Mouse (Mus musculus) forebrain, embryonic 15.5 days (tissue): ENCODE data around the gene B3gnt3. TPM values are rescaled to one million over a fixed set of nuclear protein-coding genes. Genes with fewer than 3 reads are reported as not detected.
A peak's percentile ranks its signal among the peaks of the same experiment; 100 is the strongest.
"Not testable (repeated sequence)": the region's sequence is repeated elsewhere in the genome, so short reads cannot be mapped to it uniquely, and the experiment has no call there.

Experiments used
- ATAC-seq: fragments of 200-750 bp; cut with Nextera tagmentation; replicated peaks from 2 replicates; pipeline ENCODE4 v1.8.0; 2017; ENCODE audit warnings: mild to moderate bottlenecking, moderate TSS enrichment, moderate library complexity
- H3K27ac ChIP-seq: fragments of 300-500 bp; sonication (generic); replicated peaks from 2 replicates; pipeline ENCODE4 v1.5.1; 2015; ENCODE audit warnings: mild to moderate bottlenecking, inconsistent platforms
- H3K27me3 ChIP-seq: fragments of 300-500 bp; sonication (generic); 2 replicates; pipeline ENCODE4 v1.6.1; 2015; ENCODE audit warnings: inconsistent platforms
- H3K36me3 ChIP-seq: fragments of 300-500 bp; sonication (generic); 2 replicates; pipeline ENCODE4 v1.6.1; 2015; ENCODE audit warnings: mild to moderate bottlenecking, inconsistent platforms
- H3K4me1 ChIP-seq: fragments of 300-500 bp; sonication (generic); 2 replicates; pipeline ENCODE4 v1.6.1; 2015; ENCODE audit warnings: inconsistent platforms
- H3K4me2 ChIP-seq: fragments of 300-500 bp; sonication (generic); replicated peaks from 2 replicates; pipeline ENCODE4 v1.6.1; 2015; ENCODE audit warnings: mild to moderate bottlenecking, inconsistent platforms
- H3K4me3 ChIP-seq: fragments of 300-500 bp; sonication (generic); 2 replicates; pipeline ENCODE4 v1.5.1; 2015; ENCODE audit warnings: mild to moderate bottlenecking, inconsistent platforms
- H3K9ac ChIP-seq: fragments of 300-500 bp; sonication (generic); replicated peaks from 2 replicates; pipeline ENCODE4 v1.6.1; 2015; ENCODE audit warnings: mild to moderate bottlenecking, inconsistent platforms
- H3K9me3 ChIP-seq: fragments of 300-500 bp; sonication (generic); 2 replicates; pipeline ENCODE4 v1.6.1; 2016; ENCODE audit warnings: inconsistent platforms
- WGBS: fragments of 180-500 bp; shearing (Covaris S2); methylation state at CpG from one replicate; pipeline ENCODE4 v1.1.7; 2015; ENCODE audit warnings: mixed read lengths; 5-methylcytosine and 5-hydroxymethylcytosine counted together
- polyA plus RNA-seq: library from polyadenylated mRNA; unstranded; fragments of >200 nt; fragmentation: Nextera tagmentation; extraction: Ambion mirVana; gene quantifications from 2 replicates; pipeline ENCODE4 v1.2.1, GENCODE M21; 2015

Gene B3gnt3
- polyA plus RNA-seq, 1 experiment from 2014 or later: 0.46 TPM

- no peak overlapping the region for H3K9ac ChIP-seq
- peak overlapping the region; percentile 26; the same call in 1 of the 2 replicates for H3K4me2 ChIP-seq
- peaks cover 18% of the 10 kb centered on the region for H3K36me3 ChIP-seq
- H3K4me3 ChIP-seq: no peak overlapping the region
- WGBS: 39% methylated on average over 25 of the region's 25 CpGs
- no peaks in the 10 kb centered on the region for H3K9me3 ChIP-seq
- H3K27ac ChIP-seq: no peak overlapping the region
- H3K4me1 ChIP-seq: peaks cover 5% of the 10 kb centered on the region
- H3K27me3 ChIP-seq: peaks cover 24% of the 10 kb centered on the region; the same call in 1 of the 2 replicates
- no peak for ATAC-seq
Measured at GRCm38 (mm10) chr8:71709134-71709799, 7.7 kb upstream of the B3gnt3 start.

- WGBS: 38% methylated on average over 8 of the region's 8 CpGs
- Histone ChIP-seq H3K4me3 (no peak overlapping the region), H3K4me1 (peaks cover 5% of the 10 kb centered on the region), H3K27ac (no peak overlapping the region), H3K36me3 (peaks cover 14% of the 10 kb centered on the region), H3K9ac (no peak overlapping the region), H3K9me3 (no peaks in the 10 kb centered on the region), H3K27me3 (peaks cover 31% of the 10 kb centered on the region), H3K4me2 (no peak overlapping the region)
- ATAC-seq: no peak
Measured at GRCm38 (mm10) chr8:71707874-71708273, 6.3 kb upstream of the B3gnt3 start.

- H3K36me3 ChIP-seq, H3K9me3 ChIP-seq, H3K4me1 ChIP-seq, H3K27ac ChIP-seq, ATAC-seq, H3K4me3 ChIP-seq, H3K4me2 ChIP-seq, H3K9ac ChIP-seq: not testable (repeated sequence)
- peaks cover 64% of the 10 kb centered on the region for H3K27me3 ChIP-seq
Measured at GRCm38 (mm10) chr8:71703400-71703799, 1.8 kb upstream of the B3gnt3 start.

GRCm38 (mm10) chr8:71702923-71703322 is 1.3 kb upstream of the B3gnt3 start:
- Histone ChIP-seq H3K27ac (no peak overlapping the region), H3K9ac (no peak overlapping the region), H3K27me3 (peaks cover 67% of the 10 kb centered on the region), H3K4me3 (no peak overlapping the region), H3K9me3 (no peaks in the 10 kb centered on the region), H3K36me3 (no peaks in the 10 kb centered on the region), H3K4me1 (0 out of 2 replicates have a peak, but pooled peaks cover 5% of the 10 kb centered on the region), H3K4me2 (no peak overlapping the region)
- WGBS: 80% methylated on average over 3 of the region's 3 CpGs
- ATAC-seq: no peak

GRCm38 (mm10) chr8:71702087-71702432 is 471 bp upstream of the B3gnt3 start:
- Histone ChIP-seq H3K27ac (no peak overlapping the region), H3K9ac (no peak overlapping the region), H3K36me3 (no peaks in the 10 kb centered on the region), H3K4me2 (no peak overlapping the region), H3K9me3 (no peaks in the 10 kb centered on the region), H3K27me3 (peaks cover 59% of the 10 kb centered on the region), H3K4me1 (0 out of 2 replicates have a peak, but pooled peaks cover 5% of the 10 kb centered on the region), H3K4me3 (no peak overlapping the region)
- 29% methylated on average over 4 of the region's 4 CpGs for WGBS
- no peak for ATAC-seq

- Histone ChIP-seq H3K27me3 (peaks cover 63% of the 10 kb centered on the region), H3K4me2 (no peak overlapping the region), H3K9ac (0 out of 2 replicates have a peak overlapping the region, but pooled peaks have one; percentile 7), H3K4me1 (0 out of 2 replicates have a peak, but pooled peaks cover 5% of the 10 kb centered on the region), H3K27ac (no peak overlapping the region), H3K36me3 (no peaks in the 10 kb centered on the region), H3K9me3 (no peaks in the 10 kb centered on the region), H3K4me3 (no peak overlapping the region)
- ATAC-seq: no peak
- WGBS: 13% methylated on average over 29 of the region's 29 CpGs
Measured at GRCm38 (mm10) chr8:71700493-71701269, 908 bp downstream of the B3gnt3 start.

- not testable (repeated sequence) for H3K4me3 ChIP-seq, ATAC-seq, H3K9me3 ChIP-seq, H3K27ac ChIP-seq, H3K4me2 ChIP-seq, H3K36me3 ChIP-seq, H3K9ac ChIP-seq
- peaks cover 78% of the 10 kb centered on the region for H3K27me3 ChIP-seq
- 70% methylated on average over 12 of the region's 12 CpGs for WGBS
- peaks cover 14% of the 10 kb centered on the region for H3K4me1 ChIP-seq
Measured at GRCm38 (mm10) chr8:71695456-71695855, 6.1 kb downstream of the B3gnt3 start.

GRCm38 (mm10) chr8:71693166-71694041 is 8.2 kb downstream of the B3gnt3 start:
- WGBS: 7% methylated on average over 68 of the region's 68 CpGs
- no peak overlapping the region for H3K9ac ChIP-seq
- peak; percentile 34; the same call in 1 of the 2 replicates for ATAC-seq

GRCm38 (mm10) chr8:71692509-71692908 is 9.1 kb downstream of the B3gnt3 start:
- WGBS: 3% methylated on average over 30 of the region's 30 CpGs
- Histone ChIP-seq H3K4me2 (peak overlapping the region; percentile 13; the same call in 1 of the 2 replicates), H3K4me1 (peaks cover 14% of the 10 kb centered on the region), H3K9me3 (no peaks in the 10 kb centered on the region), H3K27ac (no peak overlapping the region), H3K4me3 (peak overlapping the region; percentile 22; the same call in 1 of the 2 replicates), H3K27me3 (peaks cover 88% of the 10 kb centered on the region), H3K9ac (no peak overlapping the region), H3K36me3 (no peaks in the 10 kb centered on the region)
- no peak for ATAC-seq

More at GRCm38 (mm10) chr8:71693166-71694041, 8.2 kb downstream of the B3gnt3 start:
- no peak overlapping the region for H3K27ac ChIP-seq
- peak overlapping the region; percentile 31 for H3K4me2 ChIP-seq
- H3K9me3 ChIP-seq: no peaks in the 10 kb centered on the region
- peaks cover 81% of the 10 kb centered on the region for H3K27me3 ChIP-seq
- peaks cover 14% of the 10 kb centered on the region for H3K4me1 ChIP-seq
- peak overlapping the region; percentile 22 for H3K4me3 ChIP-seq
- no peaks in the 10 kb centered on the region for H3K36me3 ChIP-seq

- H3K4me2 ChIP-seq: no peak within 1 kb of the TSS
- no peak within 1 kb of the TSS for H3K9ac ChIP-seq
- no peak for ATAC-seq
- H3K27me3 ChIP-seq: peaks cover 100% of the 10 kb centered on the region
- no peak within 1 kb of the TSS for H3K27ac ChIP-seq
- no peaks in the 10 kb centered on the region for H3K9me3 ChIP-seq
- peaks cover 29% of the 10 kb centered on the region for H3K4me1 ChIP-seq
- WGBS: 6% methylated on average over 33 of the region's 33 CpGs
- no peak within 1 kb of the TSS for H3K4me3 ChIP-seq
- H3K36me3 ChIP-seq: no peaks in the 10 kb centered on the region
Measured at GRCm38 (mm10) chr8:71689028-71689427, 12.6 kb downstream of the B3gnt3 start, which contains the start of gene Insl3. Gene Insl3 (plus strand): TSS chr8:71689214.

- no peaks in the 10 kb centered on the region for H3K9me3 ChIP-seq
- H3K27ac ChIP-seq: no peak overlapping the region
- no peak overlapping the region for H3K4me2 ChIP-seq
- no peak overlapping the region for H3K4me3 ChIP-seq
- H3K9ac ChIP-seq: no peak overlapping the region
- no peak for ATAC-seq
- peaks cover 100% of the 10 kb centered on the region for H3K27me3 ChIP-seq
- 3% methylated on average over 8 of the region's 8 CpGs for WGBS
- peaks cover 17% of the 10 kb centered on the region for H3K4me1 ChIP-seq
- H3K36me3 ChIP-seq: no peaks in the 10 kb centered on the region
Measured at GRCm38 (mm10) chr8:71687616-71688015, 14.0 kb downstream of the B3gnt3 start.
